Mouse (Mus musculus): ENCODE measurements around the gene Upf2. TPM values are rescaled to one million over a fixed set of nuclear protein-coding genes. Genes with fewer than 3 reads are reported as not detected.

Gene Upf2
- polyA plus RNA-seq, 1 experiment from 2014 or later, result 5.8 TPM

DNA sequence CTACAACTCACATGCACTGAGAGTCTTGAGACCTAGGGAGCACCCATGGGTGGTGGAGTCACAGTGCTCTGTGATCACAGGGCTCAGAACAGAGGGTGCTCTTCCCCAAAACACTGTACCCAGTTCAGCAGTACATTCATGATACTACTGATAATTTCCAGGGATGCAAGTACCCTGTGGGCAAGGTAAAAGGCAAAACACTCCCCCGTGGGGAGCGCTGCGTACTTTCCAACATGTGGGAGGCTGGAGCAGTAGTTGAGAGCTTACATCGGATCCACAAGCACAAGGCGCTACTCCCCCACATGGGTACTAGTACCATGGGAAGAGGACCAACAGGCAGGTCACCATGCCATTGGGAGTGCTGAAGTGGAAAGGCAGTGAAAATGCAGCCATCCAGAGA, 23.8 kb upstream of the Upf2 start:
- Histone ChIP-seq H3K4me2 (replicated peaks; ENCODE audit: low read depth, low read length) (no peak overlapping the region), H3K4me1 (ENCODE audit: insufficient read depth, low read depth, low read length) (no peaks in the 10 kb centered on the region), H3K36me3 (ENCODE audit: insufficient read depth, low read length) (no peaks in the 10 kb centered on the region), H3K9ac (replicated peaks; ENCODE audit: low read depth) (no peak overlapping the region), H3K27me3 (replicated peaks; ENCODE audit: insufficient read depth, low read length) (no peaks in the 10 kb centered on the region), H3K9me3 (ENCODE audit: low read length) (no peaks in the 10 kb centered on the region), H3K27ac (ENCODE audit: low read length) (no peak overlapping the region), H3K4me3 (ENCODE audit: low read depth, low read length) (no peak overlapping the region)
- ATAC-seq (no peak), DNase-seq (ENCODE audit: low spot score) (no peak)
- 96% methylated on average over 5 of the region's 5 CpGs for WGBS
- TF ChIP-seq CTCF (IDR thresholded peaks at IDR 0.05) (no peak), EP300 (IDR thresholded peaks at IDR 0.05) (no peak)

- Histone ChIP-seq H3K9me3 (ENCODE audit: low read length) (no peaks in the 10 kb centered on the region), H3K36me3 (ENCODE audit: insufficient read depth, low read length) (no peaks in the 10 kb centered on the region), H3K4me2 (replicated peaks; ENCODE audit: low read depth, low read length) (no peak overlapping the region), H3K27me3 (replicated peaks; ENCODE audit: insufficient read depth, low read length) (no peaks in the 10 kb centered on the region), H3K27ac (ENCODE audit: low read length) (no peak overlapping the region), H3K9ac (replicated peaks; ENCODE audit: low read depth) (no peak overlapping the region), H3K4me3 (ENCODE audit: low read depth, low read length) (no peak overlapping the region), H3K4me1 (ENCODE audit: insufficient read depth, low read depth, low read length) (no peaks in the 10 kb centered on the region)
- TF ChIP-seq CTCF (IDR thresholded peaks at IDR 0.05) (no peak), EP300 (IDR thresholded peaks at IDR 0.05) (no peak)
- 66% methylated on average over 5 of the region's 5 CpGs for WGBS
- DNase-seq (ENCODE audit: low spot score) (no peak), ATAC-seq (no peak)
These were observed 21.5 kb upstream of the Upf2 start for GRCm38 (mm10) chr2:5929793-5930192.

- WGBS, result 84% methylated on average over 18 of the region's 18 CpGs
- H3K4me2 ChIP-seq (replicated peaks; ENCODE audit: low read depth, low read length), result no peak overlapping the region
- H3K4me1 ChIP-seq (ENCODE audit: insufficient read depth, low read depth, low read length), result no peaks in the 10 kb centered on the region
- H3K9ac ChIP-seq (replicated peaks; ENCODE audit: low read depth), result no peak overlapping the region
- ATAC-seq (no peak), DNase-seq (ENCODE audit: low spot score) (no peak)
- H3K9me3 ChIP-seq (ENCODE audit: low read length), result no peaks in the 10 kb centered on the region
- H3K4me3 ChIP-seq (ENCODE audit: low read depth, low read length), result no peak overlapping the region
- TF ChIP-seq CTCF (IDR thresholded peaks at IDR 0.05), result no peak
- TF ChIP-seq EP300 (IDR thresholded peaks at IDR 0.05), result no peak
- H3K27ac ChIP-seq (ENCODE audit: low read length), result no peak overlapping the region
- H3K36me3 ChIP-seq (ENCODE audit: insufficient read depth, low read length), result no peaks in the 10 kb centered on the region
- no peaks in the 10 kb centered on the region for H3K27me3 ChIP-seq (replicated peaks; ENCODE audit: insufficient read depth, low read length)
These were observed 20.8 kb upstream of the Upf2 start for GRCm38 (mm10) chr2:5930291-5931054.

GRCm38 (mm10) chr2:5931938-5932337, 19.3 kb upstream of the Upf2 start:
- Histone ChIP-seq H3K27me3 (replicated peaks; ENCODE audit: insufficient read depth, low read length) (no peaks in the 10 kb centered on the region), H3K9ac (replicated peaks; ENCODE audit: low read depth) (no peak overlapping the region), H3K4me3 (ENCODE audit: low read depth, low read length) (no peak overlapping the region), H3K9me3 (ENCODE audit: low read length) (no peaks in the 10 kb centered on the region), H3K36me3 (ENCODE audit: insufficient read depth, low read length) (no peaks in the 10 kb centered on the region), H3K4me2 (replicated peaks; ENCODE audit: low read depth, low read length) (no peak overlapping the region), H3K4me1 (ENCODE audit: insufficient read depth, low read depth, low read length) (no peaks in the 10 kb centered on the region), H3K27ac (ENCODE audit: low read length) (no peak overlapping the region)
- TF ChIP-seq CTCF (IDR thresholded peaks at IDR 0.05) (no peak), EP300 (IDR thresholded peaks at IDR 0.05) (no peak)
- DNase-seq (ENCODE audit: low spot score) (no peak), ATAC-seq (no peak)
- 95% methylated on average over 5 of the region's 5 CpGs for WGBS

- Histone ChIP-seq H3K27me3 (replicated peaks; ENCODE audit: insufficient read depth, low read length) (no peaks in the 10 kb centered on the region), H3K4me1 (ENCODE audit: insufficient read depth, low read depth, low read length) (no peaks in the 10 kb centered on the region), H3K9me3 (ENCODE audit: low read length) (no peaks in the 10 kb centered on the region), H3K27ac (ENCODE audit: low read length) (no peak overlapping the region), H3K4me2 (replicated peaks; ENCODE audit: low read depth, low read length) (no peak overlapping the region), H3K36me3 (ENCODE audit: insufficient read depth, low read length) (no peaks in the 10 kb centered on the region), H3K4me3 (ENCODE audit: low read depth, low read length) (no peak overlapping the region), H3K9ac (replicated peaks; ENCODE audit: low read depth) (no peak overlapping the region)
- DNase-seq (ENCODE audit: low spot score) (no peak), ATAC-seq (no peak)
- no peak for TF ChIP-seq CTCF (IDR thresholded peaks at IDR 0.05)
- no peak for TF ChIP-seq EP300 (IDR thresholded peaks at IDR 0.05)
- 88% methylated on average over 3 of the region's 3 CpGs for WGBS
These were observed 16.3 kb upstream of the Upf2 start for GRCm38 (mm10) chr2:5934936-5935335.

GRCm38 (mm10) chr2:5936068-5936467, 15.2 kb upstream of the Upf2 start:
- no peak for TF ChIP-seq CTCF (IDR thresholded peaks at IDR 0.05)
- TF ChIP-seq EP300 (IDR thresholded peaks at IDR 0.05), result no peak
- ATAC-seq (no peak), DNase-seq (ENCODE audit: low spot score) (no peak)
- H3K27ac ChIP-seq (ENCODE audit: low read length), result no peak overlapping the region
- 64% methylated on average over 6 of the region's 6 CpGs for WGBS
- no peaks in the 10 kb centered on the region for H3K36me3 ChIP-seq (ENCODE audit: insufficient read depth, low read length)
- no peaks in the 10 kb centered on the region for H3K9me3 ChIP-seq (ENCODE audit: low read length)
- no peaks in the 10 kb centered on the region for H3K4me1 ChIP-seq (ENCODE audit: insufficient read depth, low read depth, low read length)
- H3K4me3 ChIP-seq (ENCODE audit: low read depth, low read length), result no peak overlapping the region
- H3K27me3 ChIP-seq (replicated peaks; ENCODE audit: insufficient read depth, low read length), result no peaks in the 10 kb centered on the region
- no peak overlapping the region for H3K9ac ChIP-seq (replicated peaks; ENCODE audit: low read depth)
- H3K4me2 ChIP-seq (replicated peaks; ENCODE audit: low read depth, low read length), result no peak overlapping the region

Measured in lung, postnatal 0 days (tissue).